Mouse (Mus musculus) limb, embryonic 12.5 days (tissue): Measurements from ENCODE around the gene 4930519G04Rik. TPM values are rescaled to one million over a fixed set of nuclear protein-coding genes. Genes with fewer than 3 reads are reported as not detected.

Experiments
- ATAC-seq: fragments of 200-750 bp; cut with Nextera tagmentation; 2 replicates; pipeline ENCODE4 v1.8.0; 2017; ENCODE audit warnings: low read depth, moderate TSS enrichment; ENCODE audit not compliant: insufficient number of reproducible peaks, insufficient read depth, low FRiP score, low TSS enrichment
- H3K27ac ChIP-seq: fragments of 300-500 bp; sonication (generic); 2 replicates; pipeline ENCODE4 v1.5.1; 2016; ENCODE audit warnings: mild to moderate bottlenecking, moderate library complexity
- H3K27me3 ChIP-seq: fragments of 300-500 bp; sonication (generic); 2 replicates; pipeline ENCODE4 v1.6.1; 2016; ENCODE audit warnings: mild to moderate bottlenecking, moderate library complexity
- H3K36me3 ChIP-seq: fragments of 300-500 bp; sonication (generic); 2 replicates; pipeline ENCODE4 v1.6.1; 2016; ENCODE audit warnings: mild to moderate bottlenecking, moderate library complexity
- H3K4me1 ChIP-seq: fragments of 300-500 bp; sonication (generic); replicated peaks from 2 replicates; pipeline ENCODE4 v1.6.1; 2016
- H3K4me2 ChIP-seq: fragments of 300-500 bp; sonication (generic); 2 replicates; pipeline ENCODE4 v1.6.1; 2016; ENCODE audit warnings: mild to moderate bottlenecking, moderate library complexity
- H3K4me3 ChIP-seq: fragments of 300-500 bp; sonication (generic); replicated peaks from 2 replicates; pipeline ENCODE4 v1.5.1; 2016; ENCODE audit warnings: mild to moderate bottlenecking
- H3K9ac ChIP-seq: fragments of 300-500 bp; sonication (generic); replicated peaks from 2 replicates; pipeline ENCODE4 v1.6.1; 2016; ENCODE audit warnings: mild to moderate bottlenecking, moderate library complexity
- H3K9me3 ChIP-seq: fragments of 300-500 bp; sonication (generic); 2 replicates; pipeline ENCODE4 v1.6.1; 2016; ENCODE audit warnings: mild to moderate bottlenecking, moderate library complexity
- WGBS: fragments of 180-500 bp; shearing (Covaris S2); methylation state at CpG from one replicate; pipeline ENCODE4 v1.1.7; 2016; 5-methylcytosine and 5-hydroxymethylcytosine counted together
- microRNA-seq: library from miRNA; unstranded; fragments of <30 nt; microRNA quantifications from one replicate; pipeline ENCODE4, GENCODE M21; 2017
- polyA plus RNA-seq: library from polyadenylated mRNA; unstranded; fragments of >200 nt; fragmentation: Nextera tagmentation; extraction: Ambion mirVana; gene quantifications from 2 replicates; pipeline ENCODE4 v1.2.1, GENCODE M21; 2016

Gene 4930519G04Rik
- polyA plus RNA-seq, 1 experiment from 2014 or later: not detected

- no peaks in the 10 kb centered on the region for H3K36me3 ChIP-seq
- no peak overlapping the region for H3K9ac ChIP-seq
- WGBS: 63% methylated on average over 5 of the region's 5 CpGs
- no peak overlapping the region for H3K27ac ChIP-seq
- H3K9me3 ChIP-seq: 0 out of 2 replicates have a peak, but pooled peaks cover 4% of the 10 kb centered on the region
- peaks cover 4% of the 10 kb centered on the region; the same call in 1 of the 2 replicates for H3K4me1 ChIP-seq
- H3K4me2 ChIP-seq: no peak overlapping the region
- ATAC-seq: no peak
- no peaks in the 10 kb centered on the region; the same call in 1 of the 2 replicates for H3K27me3 ChIP-seq
- H3K4me3 ChIP-seq: no peak overlapping the region
Observed at GRCm38 (mm10) chr5:114931626-114932025, 78.2 kb downstream of the 4930519G04Rik start.

- whole genome bisulfite sequencing: 82% methylated on average over 8 of the region's 8 CpGs
- H3K4me3 ChIP-seq: no peak overlapping the region
- H3K4me2 ChIP-seq: no peak overlapping the region
- H3K9ac ChIP-seq: no peak overlapping the region
- no peaks in the 10 kb centered on the region; the same call in 1 of the 2 replicates for H3K27me3 ChIP-seq
- peaks cover 4% of the 10 kb centered on the region; the same call in 1 of the 2 replicates for H3K4me1 ChIP-seq
- no peak for ATAC-seq
- H3K27ac ChIP-seq: no peak overlapping the region
- peaks cover 4% of the 10 kb centered on the region; the same call in 1 of the 2 replicates for H3K9me3 ChIP-seq
- H3K36me3 ChIP-seq: no peaks in the 10 kb centered on the region
Observed at GRCm38 (mm10) chr5:114933206-114933605, 79.7 kb downstream of the 4930519G04Rik start.

Small RNA genes within 50 kb of the gene (microRNA-seq; reads per million reads assigned to microRNA genes)
- gene Mir6240: 32.5 reads per million, percentile 38 among the genes with 10 or more reads in this experiment

Other genes with a start within 250 kb of the 4930519G04Rik start
- gene Trpv4, start 195.2 kb upstream of the 4930519G04Rik start, polyA plus RNA-seq: 2.5 and 3.4 TPM in 2 replicates
- gene Gltp, start 162.7 kb upstream of the 4930519G04Rik start, polyA plus RNA-seq: 69.5 and 75.3 TPM in 2 replicates
- gene Tchp, start 145.9 kb upstream of the 4930519G04Rik start, polyA plus RNA-seq: 21.0 and 22.1 TPM in 2 replicates
- 52.9 and 58.5 TPM in 2 replicates for gene Ankrd13a, start 79.0 kb upstream of the 4930519G04Rik start, polyA plus RNA-seq
- 46.8 and 48.8 TPM in 2 replicates for gene Git2, start 78.1 kb upstream of the 4930519G04Rik start, polyA plus RNA-seq
- 95.7 and 99.3 TPM in 2 replicates for gene 1500011B03Rik, start 30.2 kb upstream of the 4930519G04Rik start, polyA plus RNA-seq
- gene Gm9936, start 5.0 kb downstream of the 4930519G04Rik start, polyA plus RNA-seq: 0.23 and 0.31 TPM in 2 replicates
- 0.74 and 1.2 TPM in 2 replicates for gene Oasl2, start 43.3 kb downstream of the 4930519G04Rik start, polyA plus RNA-seq
- 0.67 and 0.73 TPM in 2 replicates for gene Oasl1, start 69.6 kb downstream of the 4930519G04Rik start, polyA plus RNA-seq
- gene 2210016L21Rik, start 88.5 kb downstream of the 4930519G04Rik start, polyA plus RNA-seq: 65.0 and 67.4 TPM in 2 replicates
- not detected in 2 replicates for gene Hnf1a, start 117.4 kb downstream of the 4930519G04Rik start, polyA plus RNA-seq
- gene Sppl3, start 157.5 kb downstream of the 4930519G04Rik start, polyA plus RNA-seq: 17.3 and 36.9 TPM in 2 replicates
- 36.3 and 38.8 TPM in 2 replicates for gene Gm10401, start 244.6 kb downstream of the 4930519G04Rik start, polyA plus RNA-seq